Mouse (Mus musculus): ENCODE results near the gene Eno2. TPM values are rescaled to one million over a fixed set of nuclear protein-coding genes. Genes with fewer than 3 reads are reported as not detected.

The Eno2 gene
- polyA plus RNA-seq, 1 experiment from 2014 or later = 4.5 TPM

GRCm38 (mm10) chr6:124712918-124713317 lies 56.6 kb downstream of the Eno2 start:
- DNase-seq (ENCODE audit: low spot score, missing footprints) (peak; percentile 89), ATAC-seq (ENCODE audit: low FRiP score) (no peak)
- no peaks in the 10 kb centered on the region for H3K9me3 ChIP-seq (ENCODE audit: control insufficient read depth, low read length)
- peak overlapping the region; percentile 98 for H3K4me2 ChIP-seq
- peak overlapping the region; percentile 91 for H3K4me3 ChIP-seq (ENCODE audit: low read depth, low read length)
- 22% methylated on average over 11 of the region's 11 CpGs for WGBS
- H3K36me3 ChIP-seq (ENCODE audit: control insufficient read depth, insufficient read depth, low read length) = peaks cover 4% of the 10 kb centered on the region; the same call in 1 of the 2 replicates
- no peak overlapping the region for H3K27ac ChIP-seq (ENCODE audit: low read depth, low read length)
- peak overlapping the region; percentile 91 for H3K9ac ChIP-seq (ENCODE audit: low read length)
- H3K27me3 ChIP-seq (ENCODE audit: control insufficient read depth, insufficient read depth, low read length) = no peaks in the 10 kb centered on the region
- H3K4me1 ChIP-seq (ENCODE audit: control insufficient read depth, insufficient read depth, low read length) = peaks cover 16% of the 10 kb centered on the region

DNA sequence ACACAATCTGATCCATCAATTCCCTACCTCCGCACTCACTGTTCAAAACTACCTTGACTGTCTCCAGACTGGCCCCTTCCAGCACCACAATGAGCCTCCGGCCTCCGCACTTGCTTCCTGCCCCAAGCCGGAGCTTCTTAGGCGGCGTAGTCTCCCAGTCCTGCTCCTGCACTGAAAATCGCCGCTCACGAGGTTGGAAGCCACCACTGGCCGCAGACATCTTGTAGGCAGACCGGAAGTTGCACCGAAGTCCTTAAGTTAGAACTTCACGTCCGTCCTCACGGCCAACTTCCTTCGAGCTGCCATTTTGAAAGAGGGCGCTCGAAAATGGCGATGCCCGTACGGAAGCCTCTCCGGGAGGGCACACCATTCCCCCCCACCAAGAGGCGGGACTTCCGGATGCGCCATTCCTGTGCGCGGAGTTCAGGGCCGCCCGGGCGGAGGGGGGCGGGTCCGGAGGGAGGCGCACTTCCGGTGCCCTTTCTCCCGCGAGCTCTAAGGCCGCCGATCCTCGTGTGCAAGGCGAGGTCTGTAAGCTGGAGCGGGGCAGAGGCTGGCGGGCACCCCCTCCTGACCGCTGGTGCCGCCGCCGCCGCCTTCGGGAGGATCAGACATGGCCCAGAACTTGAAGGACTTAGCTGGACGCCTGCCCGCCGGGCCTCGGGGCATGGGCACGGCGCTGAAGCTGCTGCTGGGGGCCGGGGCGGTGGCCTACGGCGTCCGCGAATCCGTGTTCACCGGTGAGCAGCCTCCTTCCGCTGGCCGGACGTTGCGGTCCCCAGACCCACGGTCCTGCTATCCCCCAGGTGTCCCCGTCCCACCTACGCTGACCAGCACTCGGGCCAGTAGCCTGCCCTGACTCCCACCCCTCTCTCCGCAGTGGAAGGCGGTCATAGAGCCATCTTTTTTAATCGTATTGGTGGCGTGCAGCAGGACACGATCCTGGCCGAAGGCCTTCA lies 57.4 kb downstream of the Eno2 start, which contains the start of the genes Emg1 and Phb2:
Gene Emg1 (minus strand): TSS at position 355 of the 959 bp plus-strand sequence.
Gene Phb2 (plus strand): TSS at position 513 of the 959 bp plus-strand sequence.
- Histone ChIP-seq H3K9ac (ENCODE audit: low read length) (peak within 1 kb of the TSS; percentile 91), H3K9me3 (ENCODE audit: control insufficient read depth, low read length) (no peaks in the 10 kb centered on the region), H3K4me1 (ENCODE audit: control insufficient read depth, insufficient read depth, low read length) (peaks cover 16% of the 10 kb centered on the region), H3K27me3 (ENCODE audit: control insufficient read depth, insufficient read depth, low read length) (no peaks in the 10 kb centered on the region), H3K4me3 (ENCODE audit: low read depth, low read length) (peak within 1 kb of the TSS; percentile 91), H3K27ac (ENCODE audit: low read depth, low read length) (peak within 1 kb of the TSS; percentile 53; the same call in 1 of the 2 replicates), H3K4me2 (peak within 1 kb of the TSS; percentile 98), H3K36me3 (ENCODE audit: control insufficient read depth, insufficient read depth, low read length) (peaks cover 4% of the 10 kb centered on the region; the same call in 1 of the 2 replicates)
- peak; percentile 97 for ATAC-seq (ENCODE audit: low FRiP score)
- DNase-seq (ENCODE audit: low spot score, missing footprints) = peak; percentile 100
- WGBS = under 1% methylated on average over 76 of the region's 76 CpGs

MicroRNAs encoded within 50 kb of the gene (microRNA counts, 519-probe panel; counts per million panel counts)
- microRNA mmu-miR-141 (not detected), microRNA mmu-miR-200c (not detected)

Small RNAs within 50 kb of the gene (microRNA-seq; reads per million reads assigned to microRNA genes)
- gene Mir141 (36.6 reads per million, percentile 42 among the genes with 10 or more reads in this experiment), gene Mir200c (300 reads per million, percentile 67 among the genes with 10 or more reads in this experiment)

Other genes starting within 250 kb of the Eno2 start
- gene C1s1, start 227.3 kb downstream of the Eno2 start, polyA plus RNA-seq (2014; fragmentation: Nextera tagmentation; extraction: Ambion mirVana) = 0.25 and 0.44 TPM in 2 replicates
- not detected in 2 replicates for gene C1rb, start 199.4 kb downstream of the Eno2 start, polyA plus RNA-seq (2014; fragmentation: Nextera tagmentation; extraction: Ambion mirVana)
- gene C1s2, start 133.6 kb downstream of the Eno2 start, polyA plus RNA-seq (2014; fragmentation: Nextera tagmentation; extraction: Ambion mirVana) = not detected in 2 replicates
- 30.9 and 32.3 TPM in 2 replicates for gene Lpcat3, start 106.6 kb downstream of the Eno2 start, polyA plus RNA-seq (2014; fragmentation: Nextera tagmentation; extraction: Ambion mirVana)
- gene Emg1, start 57.5 kb downstream of the Eno2 start, polyA plus RNA-seq (2014; fragmentation: Nextera tagmentation; extraction: Ambion mirVana) = 215 and 219 TPM in 2 replicates
- gene Phb2, start 57.3 kb downstream of the Eno2 start, polyA plus RNA-seq (2014; fragmentation: Nextera tagmentation; extraction: Ambion mirVana) = 343 and 353 TPM in 2 replicates
- 5.1 and 6.3 TPM in 2 replicates for gene Ptpn6, start 31.0 kb downstream of the Eno2 start, polyA plus RNA-seq (2014; fragmentation: Nextera tagmentation; extraction: Ambion mirVana)
- gene Grcc10, start 28.3 kb downstream of the Eno2 start, polyA plus RNA-seq (2014; fragmentation: Nextera tagmentation; extraction: Ambion mirVana) = 532 and 550 TPM in 2 replicates
- not detected in 2 replicates for gene Gm45234, start 13.7 kb downstream of the Eno2 start, polyA plus RNA-seq (2014; fragmentation: Nextera tagmentation; extraction: Ambion mirVana)
- 8.2 and 8.4 TPM in 2 replicates for gene Atn1, start 13.1 kb downstream of the Eno2 start, polyA plus RNA-seq (2014; fragmentation: Nextera tagmentation; extraction: Ambion mirVana)
- gene Lrrc23, start 10.1 kb upstream of the Eno2 start, polyA plus RNA-seq (2014; fragmentation: Nextera tagmentation; extraction: Ambion mirVana) = 1.1 and 1.8 TPM in 2 replicates
- gene Spsb2, start 39.0 kb upstream of the Eno2 start, polyA plus RNA-seq (2014; fragmentation: Nextera tagmentation; extraction: Ambion mirVana) = 3.7 and 4.8 TPM in 2 replicates
- 619 and 639 TPM in 2 replicates for gene Tpi1, start 44.6 kb upstream of the Eno2 start, polyA plus RNA-seq (2014; fragmentation: Nextera tagmentation; extraction: Ambion mirVana)
- gene Usp5, start 59.8 kb upstream of the Eno2 start, polyA plus RNA-seq (2014; fragmentation: Nextera tagmentation; extraction: Ambion mirVana) = 139 and 143 TPM in 2 replicates
- gene Cdca3, start 59.9 kb upstream of the Eno2 start, polyA plus RNA-seq (2014; fragmentation: Nextera tagmentation; extraction: Ambion mirVana) = 225 and 244 TPM in 2 replicates
- 3.8 TPM in 2 replicates for gene Gnb3, start 70.6 kb upstream of the Eno2 start, polyA plus RNA-seq (2014; fragmentation: Nextera tagmentation; extraction: Ambion mirVana)
- gene P3h3, start 88.1 kb upstream of the Eno2 start, polyA plus RNA-seq (2014; fragmentation: Nextera tagmentation; extraction: Ambion mirVana) = 7.8 and 7.9 TPM in 2 replicates
- gene Gpr162, start 94.3 kb upstream of the Eno2 start, polyA plus RNA-seq (2014; fragmentation: Nextera tagmentation; extraction: Ambion mirVana) = 1.6 and 2.1 TPM in 2 replicates
- gene Cd4, start 118.5 kb upstream of the Eno2 start, polyA plus RNA-seq (2014; fragmentation: Nextera tagmentation; extraction: Ambion mirVana) = not detected in 2 replicates
- 0.88 and 2.4 TPM in 2 replicates for gene Lag3, start 142.0 kb upstream of the Eno2 start, polyA plus RNA-seq (2014; fragmentation: Nextera tagmentation; extraction: Ambion mirVana)
- 258 and 288 TPM in 2 replicates for gene Ptms, start 150.4 kb upstream of the Eno2 start, polyA plus RNA-seq (2014; fragmentation: Nextera tagmentation; extraction: Ambion mirVana)
- 430 and 435 TPM in 2 replicates for gene Mlf2, start 161.7 kb upstream of the Eno2 start, polyA plus RNA-seq (2014; fragmentation: Nextera tagmentation; extraction: Ambion mirVana)
- 105 and 112 TPM in 2 replicates for gene Cops7a, start 195.9 kb upstream of the Eno2 start, polyA plus RNA-seq (2014; fragmentation: Nextera tagmentation; extraction: Ambion mirVana)
- 1.2 and 1.6 TPM in 2 replicates for gene Pianp, start 227.0 kb upstream of the Eno2 start, polyA plus RNA-seq (2014; fragmentation: Nextera tagmentation; extraction: Ambion mirVana)
- gene Zfp384, start 239.5 kb upstream of the Eno2 start, polyA plus RNA-seq (2014; fragmentation: Nextera tagmentation; extraction: Ambion mirVana) = 9.3 and 9.9 TPM in 2 replicates